ENCODE assay signal across 30 mouse cellular contexts in genomic region chr3:53036076-53036475, GRCm38 (mm10). TPM values are rescaled to one million over a fixed set of nuclear protein-coding genes. Genes with fewer than 3 reads are reported as not detected.
A peak's percentile ranks its signal among the peaks of the same experiment; 100 is the strongest.
DNase-seq lines count a peak whose midpoint lies in the region; ATAC-seq and TF ChIP-seq lines count a peak whose summit lies in the region.
"Had no signal": no experiment of that assay in that cellular context is flagged by ENCODE, and none has a peak within 500 bp of the region (broad histone marks: within the 10 kb centered on the region; RNA-seq: fewer than 3 reads in every experiment).

No protein-coding gene starts in this region.

- no peak for TF ChIP-seq CTCF in kidney, postnatal 0 days (IDR thresholded peaks at IDR 0.05; ENCODE audit: low read depth)

- 0 out of 2 replicates have a peak, but pooled peaks have one; percentile 37 for ATAC-seq in embryonic facial prominence, embryonic 13.5 days (ENCODE audit: insufficient number of reproducible peaks, insufficient read depth, low FRiP score, low TSS enrichment, low read depth)
- no peak for ATAC-seq in kidney, postnatal 0 days (replicated peaks; ENCODE audit: low FRiP score, low read depth)
- ATAC-seq in kidney, embryonic 16.5 days (ENCODE audit: low FRiP score, low TSS enrichment): no peak
- no peak for ATAC-seq in embryonic facial prominence, embryonic 14.5 days (ENCODE audit: low read depth)
- ATAC-seq: forebrain, embryonic 14.5 days; forebrain, postnatal 0 days; hindbrain, embryonic 16.5 days; intestine, embryonic 15.5 days had no signal

- no peak for DNase-seq in embryonic facial prominence, embryonic 10.5 days (ENCODE audit: low spot score)
- DNase-seq in kidney, postnatal 0 days (ENCODE audit: low spot score): peak; percentile 73
- peak; percentile 47 for DNase-seq in NIH3T3 (ENCODE audit: low read depth)
- DNase-seq in embryonic facial prominence, embryonic 14.5 days (ENCODE audit: low spot score): peak; percentile 49
- DNase-seq in layer of hippocampus, postnatal 10 days (ENCODE audit: low spot score in 2 of 2): no peak
- DNase-seq in adrenal gland, postnatal 25 days: no peak
- DNase-seq: adrenal gland, postnatal 10 days; cerebellum, adult 11-12 months; cerebellum, adult 8-10 months; cerebellum, postnatal 10 days; cerebellum, postnatal 36 days; forebrain, postnatal 0 days; gastrocnemius, postnatal 10 days; gastrocnemius, postnatal 36 days; heart, adult 2 months; heart, postnatal 10 days; heart, postnatal 36 days; kidney, adult 11 months had no signal

- no peaks in the 10 kb centered on the region for H3K36me3 ChIP-seq in embryonic facial prominence, embryonic 13.5 days
- no peaks in the 10 kb centered on the region for H3K36me3 ChIP-seq in embryonic facial prominence, embryonic 10.5 days (replicated peaks)
- no peaks in the 10 kb centered on the region for H3K36me3 ChIP-seq in kidney, postnatal 0 days (ENCODE audit: insufficient read depth, low read length)
- no peaks in the 10 kb centered on the region for H3K36me3 ChIP-seq in kidney, embryonic 16.5 days (ENCODE audit: insufficient read depth, low read length)
- H3K36me3 ChIP-seq in embryonic facial prominence, embryonic 14.5 days (ENCODE audit: control insufficient read depth, insufficient read depth, low read length): no peaks in the 10 kb centered on the region
- H3K36me3 ChIP-seq: embryonic facial prominence, embryonic 12.5 days; heart, embryonic 15.5 days; hindbrain, embryonic 10.5 days; hindbrain, embryonic 13.5 days; intestine, embryonic 15.5 days had no signal

- no peak overlapping the region for H3K9ac ChIP-seq in embryonic facial prominence, embryonic 13.5 days
- no peak overlapping the region for H3K9ac ChIP-seq in kidney, postnatal 0 days (ENCODE audit: low read depth, low read length)
- no peak overlapping the region for H3K9ac ChIP-seq in kidney, embryonic 16.5 days (replicated peaks; ENCODE audit: low read length)
- no peak overlapping the region for H3K9ac ChIP-seq in embryonic facial prominence, embryonic 14.5 days (ENCODE audit: low read depth, low read length)
- H3K9ac ChIP-seq: embryonic facial prominence, embryonic 12.5 days; forebrain, postnatal 0 days; heart, embryonic 15.5 days; hindbrain, embryonic 13.5 days; intestine, embryonic 15.5 days had no signal

- H3K4me2 ChIP-seq in embryonic facial prominence, embryonic 13.5 days: no peak overlapping the region
- no peak overlapping the region for H3K4me2 ChIP-seq in kidney, postnatal 0 days (ENCODE audit: low read length)
- H3K4me2 ChIP-seq in kidney, embryonic 16.5 days (replicated peaks; ENCODE audit: low read depth, low read length): no peak overlapping the region
- H3K4me2 ChIP-seq in embryonic facial prominence, embryonic 14.5 days (ENCODE audit: low read depth, low read length): no peak overlapping the region
- H3K4me2 ChIP-seq: embryonic facial prominence, embryonic 12.5 days; heart, embryonic 11.5 days; heart, embryonic 15.5 days; hindbrain, embryonic 13.5 days; intestine, embryonic 15.5 days had no signal

- peaks cover 13% of the 10 kb centered on the region for H3K4me1 ChIP-seq in embryonic facial prominence, embryonic 13.5 days
- H3K4me1 ChIP-seq in embryonic facial prominence, embryonic 10.5 days: peaks cover 9% of the 10 kb centered on the region
- 0 out of 2 replicates have a peak, but pooled peaks cover 3% of the 10 kb centered on the region for H3K4me1 ChIP-seq in kidney, postnatal 0 days (replicated peaks; ENCODE audit: insufficient read depth, low read length)
- peaks cover 11% of the 10 kb centered on the region for H3K4me1 ChIP-seq in kidney, embryonic 16.5 days (ENCODE audit: insufficient read depth, low read length)
- H3K4me1 ChIP-seq in embryonic facial prominence, embryonic 14.5 days (ENCODE audit: control insufficient read depth, insufficient read depth, low read length): peaks cover 10% of the 10 kb centered on the region

- no peak overlapping the region for H3K27ac ChIP-seq in embryonic facial prominence, embryonic 13.5 days
- H3K27ac ChIP-seq in embryonic facial prominence, embryonic 10.5 days (replicated peaks): no peak overlapping the region
- H3K27ac ChIP-seq in kidney, postnatal 0 days: no peak overlapping the region
- H3K27ac ChIP-seq in kidney, embryonic 16.5 days (ENCODE audit: low read length): no peak overlapping the region
- H3K27ac ChIP-seq in embryonic facial prominence, embryonic 14.5 days (replicated peaks; ENCODE audit: low read depth, low read length): no peak overlapping the region; the same call in 1 of the 2 replicates
- H3K27ac ChIP-seq: embryonic facial prominence, embryonic 12.5 days; heart, adult 2 months; heart, embryonic 15.5 days; hindbrain, embryonic 10.5 days; hindbrain, embryonic 13.5 days; intestine, embryonic 15.5 days had no signal

- H3K9me3 ChIP-seq in embryonic facial prominence, embryonic 13.5 days: no peaks in the 10 kb centered on the region
- H3K9me3 ChIP-seq in embryonic facial prominence, embryonic 10.5 days: no peaks in the 10 kb centered on the region
- no peaks in the 10 kb centered on the region for H3K9me3 ChIP-seq in kidney, postnatal 0 days (replicated peaks; ENCODE audit: low read length)
- H3K9me3 ChIP-seq in kidney, embryonic 16.5 days (ENCODE audit: low read length): no peaks in the 10 kb centered on the region
- no peaks in the 10 kb centered on the region for H3K9me3 ChIP-seq in embryonic facial prominence, embryonic 14.5 days (ENCODE audit: control insufficient read depth, low read length)
- H3K9me3 ChIP-seq: embryonic facial prominence, embryonic 12.5 days; heart, embryonic 15.5 days; hindbrain, embryonic 10.5 days; hindbrain, embryonic 13.5 days; intestine, embryonic 15.5 days had no signal

- H3K4me3 ChIP-seq in embryonic facial prominence, embryonic 13.5 days: no peak overlapping the region
- H3K4me3 ChIP-seq in embryonic facial prominence, embryonic 10.5 days: no peak overlapping the region
- H3K4me3 ChIP-seq in kidney, postnatal 0 days (replicated peaks; ENCODE audit: low read depth, low read length): no peak overlapping the region
- no peak overlapping the region for H3K4me3 ChIP-seq in kidney, embryonic 16.5 days (ENCODE audit: low read length)
- no peak overlapping the region for H3K4me3 ChIP-seq in embryonic facial prominence, embryonic 14.5 days (ENCODE audit: low read depth, low read length)
- H3K4me3 ChIP-seq: embryonic facial prominence, embryonic 12.5 days; heart, adult 2 months; heart, embryonic 15.5 days; hindbrain, embryonic 10.5 days; hindbrain, embryonic 13.5 days; intestine, embryonic 15.5 days had no signal

- peaks cover 32% of the 10 kb centered on the region for H3K27me3 ChIP-seq in embryonic facial prominence, embryonic 13.5 days
- H3K27me3 ChIP-seq in embryonic facial prominence, embryonic 10.5 days (replicated peaks; ENCODE audit: low read depth, poor library complexity, severe bottlenecking): peaks cover 34% of the 10 kb centered on the region
- no peaks in the 10 kb centered on the region for H3K27me3 ChIP-seq in kidney, postnatal 0 days (ENCODE audit: insufficient read depth, low read length)
- H3K27me3 ChIP-seq in kidney, embryonic 16.5 days (ENCODE audit: insufficient read depth, low read length): 0 out of 2 replicates have a peak, but pooled peaks cover 3% of the 10 kb centered on the region
- no peaks in the 10 kb centered on the region for H3K27me3 ChIP-seq in embryonic facial prominence, embryonic 14.5 days (replicated peaks; ENCODE audit: control insufficient read depth, insufficient read depth, low read length)
- H3K27me3 ChIP-seq: embryonic facial prominence, embryonic 12.5 days; heart, embryonic 15.5 days; intestine, embryonic 15.5 days had no signal

- WGBS in embryonic facial prominence, embryonic 13.5 days: 44% methylated on average over 5 of the region's 5 CpGs
- WGBS in embryonic facial prominence, embryonic 10.5 days: 71% methylated on average over 5 of the region's 5 CpGs
- 27% methylated on average over 5 of the region's 5 CpGs for WGBS in kidney, postnatal 0 days
- WGBS in kidney, embryonic 16.5 days: 27% methylated on average over 5 of the region's 5 CpGs
- 43% methylated on average over 5 of the region's 5 CpGs for WGBS in embryonic facial prominence, embryonic 14.5 days

RNA-seq across cellular contexts. Expression of gene Lhfp, which starts 5.3 kb away (rescaled TPM):
- polyA plus RNA-seq in embryonic facial prominence, embryonic 13.5 days (2015; fragmentation: Nextera tagmentation; extraction: Ambion mirVana): 44.7 and 49.9 TPM in 2 replicates
- polyA plus RNA-seq in embryonic facial prominence, embryonic 10.5 days (2016; fragmentation: Nextera tagmentation; extraction: Ambion mirVana): 20.6 and 26.1 TPM in 2 replicates
- polyA plus RNA-seq in kidney, postnatal 0 days (2015; fragmentation: Nextera tagmentation; extraction: Ambion mirVana): 161 and 166 TPM in 2 replicates
- 130 and 139 TPM in 2 replicates for polyA plus RNA-seq in kidney, embryonic 16.5 days (2015; fragmentation: Nextera tagmentation; extraction: Ambion mirVana)
- 73.9 and 74.8 TPM in 2 replicates for polyA plus RNA-seq in embryonic facial prominence, embryonic 14.5 days (2014; fragmentation: Nextera tagmentation; extraction: Ambion mirVana)
- 10 to 100 TPM; 21.4 to 23.8 TPM for total RNA-seq in layer of hippocampus, postnatal 10 days (2021)
- total RNA-seq in adrenal gland, postnatal 25 days (2021): 19.1 and 20.4 TPM in 2 replicates
- total RNA-seq: granulocyte monocyte progenitor cell, adult 5-6 weeks; MEL had no signal

RNA-seq across cellular contexts. Expression of gene Cog6, which starts 19.0 kb away (rescaled TPM):
- polyA plus RNA-seq in embryonic facial prominence, embryonic 13.5 days (2015; fragmentation: Nextera tagmentation; extraction: Ambion mirVana): 49.0 and 49.7 TPM in 2 replicates
- 37.1 and 39.7 TPM in 2 replicates for polyA plus RNA-seq in embryonic facial prominence, embryonic 10.5 days (2016; fragmentation: Nextera tagmentation; extraction: Ambion mirVana)
- 42.1 and 44.4 TPM in 2 replicates for polyA plus RNA-seq in kidney, postnatal 0 days (2015; fragmentation: Nextera tagmentation; extraction: Ambion mirVana)
- polyA plus RNA-seq in kidney, embryonic 16.5 days (2015; fragmentation: Nextera tagmentation; extraction: Ambion mirVana): 52.4 and 53.3 TPM in 2 replicates
- polyA plus RNA-seq in embryonic facial prominence, embryonic 14.5 days (2014; fragmentation: Nextera tagmentation; extraction: Ambion mirVana): 52.8 and 58.6 TPM in 2 replicates
- total RNA-seq in layer of hippocampus, postnatal 10 days (2021): 10 to 100 TPM; 31.2 to 31.4 TPM
- 33.5 and 39.0 TPM in 2 replicates for total RNA-seq in adrenal gland, postnatal 25 days (2021)

Comparison
In these comparisons a context has a peak if more than half of its experiments do, and no peak if none do; other contexts are left out.
1. DNase-seq: peak in kidney, postnatal 0 days (single experiment), NIH3T3 (single experiment) and embryonic facial prominence, embryonic 14.5 days (single experiment); none in embryonic facial prominence, embryonic 10.5 days (single experiment), layer of hippocampus, postnatal 10 days (0 of 2) and adrenal gland, postnatal 25 days (single experiment).